Mouse (Mus musculus) thymus, postnatal 0 days (tissue): ENCODE data around the gene Zfp426. TPM values are rescaled to one million over a fixed set of nuclear protein-coding genes. Genes with fewer than 3 reads are reported as not detected.

ENCODE experiments used
- DNase-seq: peaks from one replicate; pipeline ENCODE4 v3.0.0-alpha.2; 2015; ENCODE audit warnings: low spot score
- polyA plus RNA-seq: library from polyadenylated mRNA; unstranded; fragments of >200 nt; fragmentation: Nextera tagmentation; extraction: Ambion mirVana; gene quantifications from 2 replicates; pipeline ENCODE4 v1.2.1, GENCODE M21; 2015

Gene Zfp426
- polyA plus RNA-seq, 1 experiment from 2014 or later, result 14.7 TPM

GRCm38 (mm10) chr9:20459377-20460317 is 32.9 kb downstream of the Zfp426 start, which contains the start of gene Zfp26:
Gene Zfp26 (minus strand): TSS chr9:20460162.
- peak; percentile 81 for DNase-seq

DNA sequence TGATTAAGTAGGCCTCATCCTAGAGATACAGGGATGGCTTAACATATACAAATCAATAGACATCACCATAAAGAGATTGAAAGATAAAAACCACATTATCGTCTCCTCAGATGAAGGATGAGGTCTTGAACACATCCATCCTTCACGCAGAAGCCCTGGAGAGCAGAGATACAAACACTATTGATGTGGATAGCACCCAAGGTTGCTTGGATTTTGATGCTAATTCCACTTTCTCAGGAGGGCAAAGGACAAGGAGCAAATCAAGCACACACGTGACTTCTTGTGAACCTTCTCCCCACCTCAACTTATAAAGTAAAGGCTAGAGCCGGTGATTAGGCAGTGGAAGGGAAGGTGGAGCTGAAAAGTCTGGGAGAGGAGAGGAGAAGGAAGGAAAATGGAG is 38.9 kb downstream of the Zfp426 start:
- no peak for DNase-seq

DNA sequence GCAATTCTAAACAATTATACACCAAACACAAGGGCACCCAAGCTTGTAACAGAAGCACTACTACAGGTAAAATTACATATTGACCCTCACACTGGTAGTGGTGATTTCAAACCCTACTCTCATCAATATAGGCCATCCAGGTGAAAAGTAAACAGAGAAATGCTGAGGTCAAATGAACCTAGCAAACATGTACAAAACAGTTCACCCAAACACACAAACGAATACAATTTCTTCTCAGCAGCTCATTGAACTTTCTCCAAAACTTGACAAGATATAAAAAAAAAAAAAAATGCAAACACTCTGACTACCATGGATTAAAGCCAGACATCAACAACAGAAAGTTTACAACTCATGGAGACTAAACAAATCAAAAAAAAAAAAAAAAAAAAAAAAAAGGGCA is 41.1 kb downstream of the Zfp426 start:
- no peak for DNase-seq

DNA sequence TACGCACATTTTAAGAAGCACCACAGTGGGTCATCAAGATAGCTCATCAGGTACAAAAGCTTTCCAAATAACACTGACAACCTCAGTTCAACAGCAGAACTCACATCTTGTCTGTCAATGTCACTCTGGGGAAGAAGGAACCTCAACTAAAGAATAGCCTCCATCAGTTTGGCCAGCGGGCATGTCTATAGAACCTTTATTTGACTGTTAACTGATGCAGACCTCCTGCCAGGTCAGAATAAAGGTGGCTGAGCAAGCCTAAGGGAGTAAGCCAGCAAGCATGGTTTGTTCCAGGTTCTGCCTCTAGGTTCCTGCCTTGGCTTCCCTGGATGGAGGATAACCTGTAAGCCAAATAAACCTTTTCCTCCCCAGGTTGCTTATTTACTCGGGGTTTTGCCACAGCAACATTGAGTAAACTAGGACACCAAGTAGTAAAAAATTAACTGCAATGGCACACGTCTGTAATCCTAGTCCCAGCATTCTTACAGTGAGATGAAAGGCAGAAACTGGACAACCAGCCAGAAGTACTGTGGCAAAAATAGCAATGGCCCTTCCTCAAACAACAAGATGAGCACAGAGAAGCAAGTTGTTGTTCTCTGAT is 49.3 kb downstream of the Zfp426 start:
- no peak for DNase-seq

- no peak for DNase-seq
Observed at GRCm38 (mm10) chr9:20430004-20430403, 62.5 kb downstream of the Zfp426 start.

Other genes starting within 250 kb of the Zfp426 start
- gene Olfr39, start 210.4 kb downstream of the Zfp426 start, polyA plus RNA-seq, result not detected in 2 replicates
- not detected in 2 replicates for gene Olfr873, start 194.2 kb downstream of the Zfp426 start, polyA plus RNA-seq
- 0.04 TPM in 1 of 2 replicates, not detected in the other for gene Olfr18, start 156.7 kb downstream of the Zfp426 start, polyA plus RNA-seq
- gene Zfp560, start 107.6 kb downstream of the Zfp426 start, polyA plus RNA-seq, result 64.2 and 71.1 TPM in 2 replicates
- gene Zfp26, start 32.6 kb downstream of the Zfp426 start, polyA plus RNA-seq, result 15.4 and 16.3 TPM in 2 replicates
- 52.5 and 69.8 TPM in 2 replicates for gene Zfp266, start 28.7 kb upstream of the Zfp426 start, polyA plus RNA-seq
- 16.4 and 22.9 TPM in 2 replicates for gene Zfp846, start 88.5 kb upstream of the Zfp426 start, polyA plus RNA-seq
- 658 and 685 TPM in 2 replicates for gene Ubl5, start 150.1 kb upstream of the Zfp426 start, polyA plus RNA-seq
- gene Fbxl12, start 152.0 kb upstream of the Zfp426 start, polyA plus RNA-seq, result 149 and 159 TPM in 2 replicates
- 54.9 and 56.7 TPM in 2 replicates for gene Pin1, start 159.3 kb upstream of the Zfp426 start, polyA plus RNA-seq